Mouse (Mus musculus) liver, embryonic 14 days (tissue): Measurements from ENCODE around the gene Fpr1. TPM values are rescaled to one million over a fixed set of nuclear protein-coding genes. Genes with fewer than 3 reads are reported as not detected.

ENCODE experiments used
- polyA plus RNA-seq: library from polyadenylated mRNA; depleted of rRNA; stranded (reverse); fragments of >200 nt; gene quantifications from 2 replicates; pipeline ENCODE4 v1.2.3, GENCODE M21; 2012; rRNA removed

The Fpr1 gene
- polyA plus RNA-seq, result 1.6 and 2.7 TPM in 2 replicates

DNA sequence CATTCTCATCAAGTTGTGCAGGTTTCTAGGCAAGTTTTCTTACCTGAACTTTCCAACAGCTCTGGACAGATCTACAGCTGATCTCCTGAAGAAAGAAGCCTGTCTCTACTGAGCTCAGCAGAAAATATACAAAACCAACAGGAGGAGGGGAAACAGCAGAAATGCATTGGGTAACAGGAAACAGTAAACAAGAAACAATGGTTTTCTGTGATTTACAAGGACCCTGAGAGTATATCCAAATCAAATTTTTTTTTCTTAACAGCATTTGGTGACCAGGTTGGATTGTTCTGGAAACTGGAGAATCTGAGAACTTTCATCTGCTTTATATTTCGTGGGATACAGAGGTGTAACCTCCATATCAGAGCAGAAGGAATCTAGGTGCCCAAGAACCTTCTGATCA lies at the start of gene Fpr1:
Fpr1 (minus strand) TSS at position 101 of the 400 bp plus-strand sequence.

DNA sequence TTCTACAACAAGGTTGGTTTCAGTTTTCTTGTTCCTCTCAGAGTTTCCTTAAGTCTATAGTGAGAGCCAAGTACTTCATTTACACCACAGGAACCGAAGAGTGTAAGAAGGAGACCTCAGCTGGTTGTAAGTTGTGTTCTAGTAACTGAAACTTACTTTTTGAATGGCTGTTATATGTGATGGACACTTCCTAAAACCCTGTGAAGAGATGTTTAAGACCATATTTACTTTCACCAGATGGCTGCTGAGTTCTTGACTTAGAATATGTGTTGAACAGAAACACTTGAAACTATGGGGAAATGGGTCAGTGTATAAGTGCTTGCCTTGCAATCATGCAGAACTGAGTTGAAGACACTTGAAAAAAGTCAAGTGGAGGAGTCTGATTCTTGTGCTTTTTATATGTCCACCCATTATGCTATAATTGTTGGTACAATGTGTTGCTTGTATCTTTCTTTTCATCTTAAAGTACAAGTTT lies 4.1 kb upstream of the Fpr1 start, which contains the start of the genes Fpr2 and Fpr3:
Fpr2 (plus strand) TSS at position 51 of the 475 bp plus-strand sequence.
Fpr3 (plus strand) TSS at position 79 of the 475 bp plus-strand sequence.

DNA sequence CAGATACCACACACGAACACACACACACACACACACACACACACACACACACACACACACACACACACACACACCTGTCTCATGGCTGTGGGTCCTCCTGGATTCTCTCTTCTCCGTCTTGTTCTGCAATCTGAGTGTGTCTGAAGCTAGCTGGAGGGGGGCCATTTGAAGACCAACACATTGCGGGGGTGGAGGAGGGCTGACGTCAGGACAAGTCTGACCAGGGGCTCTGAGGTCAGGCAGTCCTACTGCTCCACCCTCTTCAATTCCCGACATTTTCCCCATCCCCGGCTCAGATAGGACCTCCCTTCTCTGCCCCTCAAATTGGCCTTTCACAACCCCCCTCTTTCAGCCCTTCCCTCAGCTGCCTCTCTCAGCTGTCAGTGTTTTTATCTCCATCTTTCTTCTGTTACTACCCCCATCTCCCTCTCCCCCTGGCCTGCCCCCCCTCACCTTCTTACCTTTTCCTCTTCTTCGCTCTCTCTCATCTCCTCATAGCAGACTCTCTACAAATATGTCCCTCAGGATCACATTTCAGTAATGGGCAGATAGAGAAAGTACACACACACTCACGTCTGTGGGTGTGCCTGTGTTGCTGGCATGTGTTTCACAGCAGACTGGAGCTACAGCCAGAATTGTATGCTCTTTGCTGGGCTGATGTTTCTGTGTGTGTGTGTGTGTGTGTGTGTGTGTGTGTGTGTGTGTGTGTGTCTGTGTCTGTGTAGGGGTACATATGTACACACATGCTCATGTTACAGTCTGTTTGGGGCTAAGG lies 28.5 kb downstream of the Fpr1 start, which contains the start of gene Has1:
Has1 (minus strand) TSS at position 142 of the 775 bp plus-strand sequence.

DNA sequence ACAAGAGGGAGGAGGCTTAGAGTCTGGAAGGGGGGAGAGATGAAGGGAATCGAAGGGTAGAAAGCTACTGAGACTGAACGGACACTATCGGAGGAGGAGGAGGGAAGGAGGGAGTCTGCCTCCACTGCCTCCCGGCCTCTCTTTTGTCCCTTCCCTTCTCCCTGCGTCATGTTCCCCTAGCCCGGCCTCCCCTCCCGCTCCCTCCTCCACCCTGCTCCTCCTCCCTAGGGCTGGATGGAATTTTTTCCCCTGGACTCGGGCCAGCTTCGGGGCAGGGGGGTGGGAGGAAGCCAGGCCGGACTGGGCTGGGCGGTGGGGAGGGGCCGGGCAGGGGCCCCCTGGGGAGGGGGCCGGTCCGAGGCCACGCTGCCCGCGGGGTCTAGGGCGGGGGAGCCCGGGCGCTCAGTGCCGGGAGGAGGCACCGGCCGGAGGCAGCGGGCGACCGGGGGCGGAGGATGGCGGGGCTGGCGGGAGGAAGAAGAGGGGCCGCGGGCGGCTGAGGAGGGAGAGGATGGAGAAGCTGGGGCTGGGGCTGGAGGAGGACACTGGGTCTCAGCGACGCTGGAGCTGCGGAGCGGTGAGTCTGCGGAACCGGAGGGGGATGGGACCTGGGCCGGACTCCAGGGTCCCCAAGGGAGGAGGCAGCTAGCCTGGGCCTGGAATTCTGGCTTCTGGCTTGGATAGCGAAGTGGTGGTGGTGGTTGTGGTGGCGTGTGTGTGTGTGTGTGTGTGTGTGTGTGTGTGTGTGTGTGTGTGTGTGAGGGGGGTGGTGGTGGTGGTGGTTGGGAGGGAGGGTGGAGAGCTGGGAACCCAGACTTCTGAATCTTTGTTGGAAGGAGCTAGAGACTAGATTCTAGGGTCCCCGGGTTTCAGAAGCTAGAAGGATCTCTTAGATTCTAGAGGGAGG lies 56.7 kb downstream of the Fpr1 start, which contains the start of gene Spaca6:
Spaca6 (plus strand) TSS at position 408 of the 907 bp plus-strand sequence.

Other genes starting within 250 kb of the Fpr1 start
- gene Vmn2r90, start 180.2 kb downstream of the Fpr1 start, polyA plus RNA-seq, result not detected in 2 replicates
- gene Spaca6, start 56.8 kb downstream of the Fpr1 start, polyA plus RNA-seq, result 6.5 TPM in 2 replicates
- gene Has1, start 28.7 kb downstream of the Fpr1 start, polyA plus RNA-seq, result not detected in 2 replicates
- gene Fpr2, start 3.9 kb upstream of the Fpr1 start, polyA plus RNA-seq, result 0.94 and 1.6 TPM in 2 replicates
- gene Fpr3, start 3.9 kb upstream of the Fpr1 start, polyA plus RNA-seq, result not detected in 2 replicates
- not detected in 2 replicates for gene Fpr-rs4, start 137.8 kb upstream of the Fpr1 start, polyA plus RNA-seq
- gene Vmn2r124, start 165.5 kb upstream of the Fpr1 start, polyA plus RNA-seq, result not detected in 2 replicates
- gene Vmn2r91, start 201.1 kb upstream of the Fpr1 start, polyA plus RNA-seq, result not detected in 2 replicates